Mouse (Mus musculus) embryonic facial prominence, embryonic 10.5 days (tissue): ENCODE results near the gene Gm21974. TPM values are rescaled to one million over a fixed set of nuclear protein-coding genes. Genes with fewer than 3 reads are reported as not detected.

ENCODE experiments used
- DNase-seq: peaks from one replicate; pipeline ENCODE4 v3.0.0-alpha.2; 2017; ENCODE audit warnings: low spot score
- H3K27ac ChIP-seq: fragments of 300-500 bp; sonication (generic); replicated peaks from 2 replicates; pipeline ENCODE4 v1.5.1; 2016; ENCODE audit warnings: mild to moderate bottlenecking
- H3K27me3 ChIP-seq: fragments of 300-500 bp; sonication (generic); replicated peaks from 2 replicates; pipeline ENCODE4 v1.6.1; 2016; ENCODE audit warnings: low read depth, mild to moderate bottlenecking; ENCODE audit not compliant: poor library complexity, severe bottlenecking
- H3K36me3 ChIP-seq: fragments of 300-500 bp; sonication (generic); replicated peaks from 2 replicates; pipeline ENCODE4 v1.6.1; 2016; ENCODE audit warnings: mild to moderate bottlenecking, moderate library complexity
- H3K4me1 ChIP-seq: fragments of 300-500 bp; sonication (generic); 2 replicates; pipeline ENCODE4 v1.6.1; 2016
- H3K4me3 ChIP-seq: fragments of 300-500 bp; sonication (generic); 2 replicates; pipeline ENCODE4 v1.5.1; 2016; ENCODE audit warnings: mild to moderate bottlenecking, moderate library complexity
- H3K9me3 ChIP-seq: fragments of 300-500 bp; sonication (generic); 2 replicates; pipeline ENCODE4 v1.6.1; 2016; ENCODE audit warnings: mild to moderate bottlenecking
- WGBS: fragments of 180-500 bp; shearing (Covaris S2); methylation state at CpG from one replicate; pipeline ENCODE4 v1.1.7; 2016; 5-methylcytosine and 5-hydroxymethylcytosine counted together
- polyA plus RNA-seq: library from polyadenylated mRNA; unstranded; fragments of >200 nt; fragmentation: Nextera tagmentation; extraction: Ambion mirVana; gene quantifications from 2 replicates; pipeline ENCODE4 v1.2.1, GENCODE M21; 2016

Gm21974 gene
- polyA plus RNA-seq, 1 experiment from 2014 or later, result not detected

- 53% methylated on average over 5 of the region's 5 CpGs for WGBS
- H3K4me3 ChIP-seq, result peak overlapping the region; percentile 56
Observed at GRCm38 (mm10) chr7:127928596-127928995, 33.3 kb upstream of the Gm21974 start.

GRCm38 (mm10) chr7:127927726-127928125 is 32.5 kb upstream of the Gm21974 start:
- H3K9me3 ChIP-seq, result no peaks in the 10 kb centered on the region

More at GRCm38 (mm10) chr7:127928596-127928995, 33.3 kb upstream of the Gm21974 start:
- DNase-seq, result no peak
- Histone ChIP-seq H3K36me3 (peaks cover 39% of the 10 kb centered on the region), H3K27ac (no peak overlapping the region), H3K4me1 (peaks cover 63% of the 10 kb centered on the region), H3K27me3 (peaks cover 35% of the 10 kb centered on the region), H3K9me3 (no peaks in the 10 kb centered on the region)

GRCm38 (mm10) chr7:127926846-127927245 is 31.6 kb upstream of the Gm21974 start:
- Histone ChIP-seq H3K36me3 (peaks cover 56% of the 10 kb centered on the region), H3K9me3 (no peaks in the 10 kb centered on the region), H3K27ac (no peak overlapping the region), H3K4me3 (0 out of 2 replicates have a peak overlapping the region, but pooled peaks have one; percentile 11), H3K4me1 (peaks cover 45% of the 10 kb centered on the region), H3K27me3 (peaks cover 35% of the 10 kb centered on the region)
- DNase-seq, result no peak
- WGBS, result 89% methylated on average over 11 of the region's 11 CpGs

More at GRCm38 (mm10) chr7:127927726-127928125, 32.5 kb upstream of the Gm21974 start:
- H3K4me3 ChIP-seq, result no peak overlapping the region; the same call in 1 of the 2 replicates
- H3K27ac ChIP-seq, result no peak overlapping the region
- WGBS, result 76% methylated on average over 11 of the region's 11 CpGs
- peaks cover 47% of the 10 kb centered on the region for H3K36me3 ChIP-seq
- peaks cover 54% of the 10 kb centered on the region for H3K4me1 ChIP-seq
- peaks cover 35% of the 10 kb centered on the region for H3K27me3 ChIP-seq
- DNase-seq, result no peak

GRCm38 (mm10) chr7:127926066-127926465 is 30.8 kb upstream of the Gm21974 start:
- no peak for DNase-seq
- H3K4me1 ChIP-seq, result peaks cover 37% of the 10 kb centered on the region
- H3K4me3 ChIP-seq, result no peak overlapping the region
- peaks cover 35% of the 10 kb centered on the region for H3K27me3 ChIP-seq
- H3K36me3 ChIP-seq, result peaks cover 61% of the 10 kb centered on the region
- H3K9me3 ChIP-seq, result no peaks in the 10 kb centered on the region
- H3K27ac ChIP-seq, result 0 out of 2 replicates have a peak overlapping the region, but pooled peaks have one; percentile 70
- WGBS, result 92% methylated on average over 8 of the region's 8 CpGs

GRCm38 (mm10) chr7:127925252-127925651 is 30.0 kb upstream of the Gm21974 start:
- DNase-seq, result peak; percentile 44
- peaks cover 35% of the 10 kb centered on the region for H3K4me1 ChIP-seq
- no peaks in the 10 kb centered on the region for H3K9me3 ChIP-seq
- 57% methylated on average over 5 of the region's 5 CpGs for WGBS
- peak overlapping the region; percentile 17; the same call in 1 of the 2 replicates for H3K4me3 ChIP-seq
- H3K36me3 ChIP-seq, result peaks cover 69% of the 10 kb centered on the region
- peaks cover 30% of the 10 kb centered on the region for H3K27me3 ChIP-seq
- peak overlapping the region; percentile 70 for H3K27ac ChIP-seq

GRCm38 (mm10) chr7:127923714-127924113 is 28.5 kb upstream of the Gm21974 start:
- WGBS, result 88% methylated on average over 5 of the region's 5 CpGs
- Histone ChIP-seq H3K9me3 (no peaks in the 10 kb centered on the region), H3K36me3 (peaks cover 79% of the 10 kb centered on the region), H3K27me3 (peaks cover 15% of the 10 kb centered on the region), H3K4me3 (no peak overlapping the region), H3K27ac (no peak overlapping the region), H3K4me1 (peaks cover 20% of the 10 kb centered on the region)
- no peak for DNase-seq

- Histone ChIP-seq H3K27ac (no peak overlapping the region), H3K4me3 (no peak overlapping the region), H3K27me3 (peaks cover 4% of the 10 kb centered on the region), H3K4me1 (peaks cover 17% of the 10 kb centered on the region), H3K36me3 (peaks cover 88% of the 10 kb centered on the region), H3K9me3 (no peaks in the 10 kb centered on the region)
- no peak for DNase-seq
- WGBS, result 87% methylated on average over 6 of the region's 6 CpGs
Observed at GRCm38 (mm10) chr7:127922451-127923275, 27.4 kb upstream of the Gm21974 start.

- Histone ChIP-seq H3K9me3 (no peaks in the 10 kb centered on the region), H3K27me3 (no peaks in the 10 kb centered on the region), H3K4me3 (no peak overlapping the region), H3K36me3 (peaks cover 90% of the 10 kb centered on the region), H3K27ac (no peak overlapping the region), H3K4me1 (peaks cover 12% of the 10 kb centered on the region)
- 64% methylated on average over 8 of the region's 8 CpGs for WGBS
- DNase-seq, result no peak
Observed at GRCm38 (mm10) chr7:127921516-127921915, 26.3 kb upstream of the Gm21974 start.

- H3K4me1 ChIP-seq, result peaks cover 3% of the 10 kb centered on the region; the same call in 1 of the 2 replicates
- H3K27me3 ChIP-seq, result no peaks in the 10 kb centered on the region
- H3K9me3 ChIP-seq, result no peaks in the 10 kb centered on the region
- no peak overlapping the region for H3K27ac ChIP-seq
- 73% methylated on average over 7 of the region's 7 CpGs for WGBS
- H3K4me3 ChIP-seq, result no peak overlapping the region
- no peak for DNase-seq
- H3K36me3 ChIP-seq, result peaks cover 86% of the 10 kb centered on the region
Observed at GRCm38 (mm10) chr7:127919290-127919689, 24.0 kb upstream of the Gm21974 start.

GRCm38 (mm10) chr7:127918203-127918602 is 22.9 kb upstream of the Gm21974 start:
- WGBS, result 58% methylated on average over 3 of the region's 3 CpGs
- peak; percentile 53 for DNase-seq
- H3K9me3 ChIP-seq, result no peaks in the 10 kb centered on the region
- no peaks in the 10 kb centered on the region for H3K27me3 ChIP-seq
- H3K36me3 ChIP-seq, result peaks cover 75% of the 10 kb centered on the region
- H3K4me3 ChIP-seq, result no peak overlapping the region
- peaks cover 3% of the 10 kb centered on the region for H3K4me1 ChIP-seq
- H3K27ac ChIP-seq, result no peak overlapping the region

GRCm38 (mm10) chr7:127915293-127915692 is 20.0 kb upstream of the Gm21974 start:
- Histone ChIP-seq H3K4me3 (no peak overlapping the region), H3K4me1 (peaks cover 13% of the 10 kb centered on the region), H3K36me3 (peaks cover 50% of the 10 kb centered on the region), H3K27me3 (no peaks in the 10 kb centered on the region), H3K9me3 (no peaks in the 10 kb centered on the region), H3K27ac (no peak overlapping the region)
- WGBS, result 90% methylated on average over 12 of the region's 12 CpGs
- DNase-seq, result no peak

- no peaks in the 10 kb centered on the region for H3K27me3 ChIP-seq
- H3K27ac ChIP-seq, result peak overlapping the region; percentile 92
- WGBS, result 30% methylated on average over 4 of the region's 4 CpGs
- peaks cover 55% of the 10 kb centered on the region for H3K36me3 ChIP-seq
- H3K9me3 ChIP-seq, result no peaks in the 10 kb centered on the region
- H3K4me3 ChIP-seq, result peak overlapping the region; percentile 80
- peaks cover 13% of the 10 kb centered on the region for H3K4me1 ChIP-seq
- no peak for DNase-seq
Observed at GRCm38 (mm10) chr7:127912938-127913337, 17.7 kb upstream of the Gm21974 start.
